Mouse (Mus musculus) liver, postnatal 0 days (tissue): ENCODE data around the gene Pxdn. TPM values are rescaled to one million over a fixed set of nuclear protein-coding genes. Genes with fewer than 3 reads are reported as not detected.

Experiments
- ATAC-seq: fragments of 200-750 bp; cut with Nextera tagmentation; 2 replicates; pipeline ENCODE4 v1.8.0; 2017; ENCODE audit warnings: mild to moderate bottlenecking, moderate library complexity
- DNase-seq: peaks from one replicate; pipeline ENCODE4 v3.0.0-alpha.2; 2016
- H3K27ac ChIP-seq: fragments of 300-500 bp; sonication (generic); 2 replicates; pipeline ENCODE4 v1.5.1; 2014; ENCODE audit warnings: antibody characterized with exemption, moderate library complexity, mild to moderate bottlenecking, low read depth
- H3K27me3 ChIP-seq: fragments of 300-500 bp; sonication (generic); 2 replicates; pipeline ENCODE4 v1.6.1; 2014; ENCODE audit warnings: low read length, control low read depth, mixed read lengths; ENCODE audit not compliant: insufficient read depth
- H3K36me3 ChIP-seq: fragments of 300-500 bp; sonication (generic); replicated peaks from 2 replicates; pipeline ENCODE4 v1.6.1; 2014; ENCODE audit warnings: mild to moderate bottlenecking, control low read depth, low read length, moderate library complexity, mixed read lengths; ENCODE audit not compliant: insufficient read depth
- H3K4me1 ChIP-seq: fragments of 300-500 bp; sonication (generic); 2 replicates; pipeline ENCODE4 v1.6.1; 2014; ENCODE audit warnings: antibody characterized with exemption, mild to moderate bottlenecking, control low read depth; ENCODE audit not compliant: insufficient read depth
- H3K4me2 ChIP-seq: fragments of 300-500 bp; sonication (generic); 2 replicates; pipeline ENCODE4 v1.6.1; 2014; ENCODE audit warnings: low read depth, mild to moderate bottlenecking, low read length, moderate library complexity, mixed read lengths
- H3K4me3 ChIP-seq: fragments of 300-500 bp; sonication (generic); 2 replicates; pipeline ENCODE4 v1.5.1; 2014; ENCODE audit warnings: low read depth, low read length
- H3K9ac ChIP-seq: fragments of 300-500 bp; sonication (generic); replicated peaks from 2 replicates; pipeline ENCODE4 v1.6.1; 2014; ENCODE audit warnings: mild to moderate bottlenecking, moderate library complexity
- H3K9me3 ChIP-seq: fragments of 300-500 bp; sonication (generic); 2 replicates; pipeline ENCODE4 v1.6.1; 2016; ENCODE audit warnings: mild to moderate bottlenecking, control low read depth, low read length, mixed read lengths
- CTCF ChIP-seq: sonication (generic); IDR thresholded peaks from 2 replicates; pipeline ENCODE4 v1.5.1; 2016; ENCODE audit warnings: antibody characterized with exemption, low read depth
- EP300 ChIP-seq: IDR thresholded peaks from 2 replicates; pipeline ENCODE4 v1.6.1; 2016; ENCODE audit warnings: antibody characterized with exemption, low read depth, mild to moderate bottlenecking
- WGBS: fragments of 180-500 bp; shearing (Covaris S2); extraction: QIAGEN DNeasy Blood & Tissue Kit; methylation state at CpG from one replicate; pipeline ENCODE4 v1.1.7; 2014; ENCODE audit not compliant: insufficient replicate concordance; 5-methylcytosine and 5-hydroxymethylcytosine counted together
- polyA plus RNA-seq: library from polyadenylated mRNA; unstranded; fragments of >200 nt; fragmentation: Nextera tagmentation; extraction: Ambion mirVana; gene quantifications from 2 replicates; pipeline ENCODE4 v1.2.1, GENCODE M21; 2015

The Pxdn gene
- polyA plus RNA-seq, 1 experiment from 2014 or later, result 4.9 TPM

GRCm38 (mm10) chr12:29958637-29959036 is 21.2 kb downstream of the Pxdn start:
- 53% methylated on average over 5 of the region's 5 CpGs for WGBS
- H3K9me3 ChIP-seq, result no peaks in the 10 kb centered on the region
- no peak overlapping the region for H3K4me3 ChIP-seq
- TF ChIP-seq EP300 (no peak), CTCF (no peak)
- no peaks in the 10 kb centered on the region for H3K36me3 ChIP-seq
- peak; percentile 66; the same call in 1 of the 2 replicates for ATAC-seq
- no peak for DNase-seq
- H3K9ac ChIP-seq, result no peak overlapping the region
- no peak overlapping the region for H3K27ac ChIP-seq
- H3K27me3 ChIP-seq, result no peaks in the 10 kb centered on the region
- H3K4me2 ChIP-seq, result no peak overlapping the region
- H3K4me1 ChIP-seq, result no peaks in the 10 kb centered on the region

- DNase-seq (no peak), ATAC-seq (no peak)
- Histone ChIP-seq H3K36me3 (no peaks in the 10 kb centered on the region), H3K4me3 (no peak overlapping the region), H3K9me3 (no peaks in the 10 kb centered on the region), H3K4me2 (no peak overlapping the region), H3K27me3 (no peaks in the 10 kb centered on the region), H3K4me1 (no peaks in the 10 kb centered on the region), H3K27ac (no peak overlapping the region), H3K9ac (no peak overlapping the region)
- TF ChIP-seq EP300, result no peak
- no peak for TF ChIP-seq CTCF
- 48% methylated on average over 1 of the region's 1 CpGs for WGBS
Measured at GRCm38 (mm10) chr12:29961041-29961440, 23.6 kb downstream of the Pxdn start.

GRCm38 (mm10) chr12:29965016-29965415 is 27.6 kb downstream of the Pxdn start:
- Histone ChIP-seq H3K27me3 (no peaks in the 10 kb centered on the region), H3K27ac (no peak overlapping the region), H3K4me2 (no peak overlapping the region), H3K9ac (no peak overlapping the region), H3K4me1 (no peaks in the 10 kb centered on the region), H3K4me3 (no peak overlapping the region), H3K36me3 (no peaks in the 10 kb centered on the region), H3K9me3 (no peaks in the 10 kb centered on the region)
- no peak for ATAC-seq
- DNase-seq, result no peak
- TF ChIP-seq CTCF (no peak), EP300 (no peak)
- WGBS, result 86% methylated on average over 6 of the region's 6 CpGs

- Histone ChIP-seq H3K4me1 (no peaks in the 10 kb centered on the region; the same call in 1 of the 2 replicates), H3K9ac (no peak overlapping the region), H3K4me3 (no peak overlapping the region), H3K27ac (no peak overlapping the region), H3K9me3 (no peaks in the 10 kb centered on the region), H3K36me3 (no peaks in the 10 kb centered on the region), H3K27me3 (no peaks in the 10 kb centered on the region), H3K4me2 (no peak overlapping the region)
- DNase-seq, result no peak
- 72% methylated on average over 7 of the region's 7 CpGs for WGBS
- no peak for ATAC-seq
- TF ChIP-seq CTCF (no peak), EP300 (no peak)
Measured at GRCm38 (mm10) chr12:29971795-29972464, 34.5 kb downstream of the Pxdn start.

GRCm38 (mm10) chr12:29972533-29972932 is 35.1 kb downstream of the Pxdn start:
- no peaks in the 10 kb centered on the region for H3K36me3 ChIP-seq
- no peak overlapping the region for H3K4me3 ChIP-seq
- no peak overlapping the region for H3K4me2 ChIP-seq
- no peak overlapping the region for H3K9ac ChIP-seq
- no peak for TF ChIP-seq EP300
- TF ChIP-seq CTCF, result no peak
- no peaks in the 10 kb centered on the region for H3K9me3 ChIP-seq
- no peak for DNase-seq
- H3K4me1 ChIP-seq, result no peaks in the 10 kb centered on the region; the same call in 1 of the 2 replicates
- H3K27ac ChIP-seq, result no peak overlapping the region
- 68% methylated on average over 6 of the region's 6 CpGs for WGBS
- H3K27me3 ChIP-seq, result no peaks in the 10 kb centered on the region
- ATAC-seq, result no peak

GRCm38 (mm10) chr12:29980076-29980475 is 42.7 kb downstream of the Pxdn start:
- H3K27ac ChIP-seq, result no peak overlapping the region

More at GRCm38 (mm10) chr12:29980076-29980475, 42.7 kb downstream of the Pxdn start:
- H3K9me3 ChIP-seq, result no peaks in the 10 kb centered on the region
- no peaks in the 10 kb centered on the region for H3K4me1 ChIP-seq
- no peak overlapping the region for H3K4me2 ChIP-seq
- H3K27me3 ChIP-seq, result no peaks in the 10 kb centered on the region
- no peak for ATAC-seq
- H3K9ac ChIP-seq, result no peak overlapping the region
- WGBS, result 85% methylated on average over 8 of the region's 8 CpGs
- H3K36me3 ChIP-seq, result no peaks in the 10 kb centered on the region
- no peak for DNase-seq
- no peak overlapping the region for H3K4me3 ChIP-seq
- TF ChIP-seq CTCF (no peak), EP300 (no peak)
